Mouse (Mus musculus): Measurements from ENCODE around the gene Pik3r3. TPM values are rescaled to one million over a fixed set of nuclear protein-coding genes. Genes with fewer than 3 reads are reported as not detected.
A peak's percentile ranks its signal among the peaks of the same experiment; 100 is the strongest.

Gene Pik3r3
- total and polyA plus RNA-seq, 3 experiments = 0.42 to 2.2 (median 1.9) TPM

DNA sequence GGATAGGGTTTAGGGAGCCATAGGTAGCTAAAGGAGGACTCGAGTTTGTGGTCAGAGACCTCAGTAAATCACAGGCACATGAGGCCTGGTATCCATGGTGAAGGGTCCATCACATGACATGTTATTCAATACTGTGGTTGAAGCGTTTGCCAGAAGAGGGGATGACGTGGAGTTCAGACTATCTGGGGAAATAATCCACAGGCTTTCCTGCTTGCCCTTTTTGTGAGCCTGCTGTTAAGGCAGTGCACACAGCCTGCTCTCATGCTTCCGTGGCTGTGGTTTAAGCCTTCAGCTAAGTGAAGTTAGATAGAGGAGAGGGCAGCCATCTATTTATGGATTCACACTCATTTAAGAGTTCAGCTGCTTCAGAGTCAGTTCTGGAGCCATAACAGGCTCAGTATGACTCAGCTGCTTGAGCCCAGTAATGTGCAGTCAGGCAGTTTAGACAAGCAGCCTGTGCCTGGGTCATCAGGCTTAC lies 79.5 kb downstream of the Pik3r3 start (continued):
- no peak; the same call in 1 of the 2 replicates for TF ChIP-seq RCOR1 (conservative IDR thresholded peaks at IDR 0.05; ENCODE audit: low read depth, low read length)
- TF ChIP-seq MEF2A (IDR thresholded peaks at IDR 0.05; ENCODE audit: borderline replicate concordance, low read depth, low read length) = peak; percentile 99
- TF ChIP-seq BHLHE40 (IDR thresholded peaks at IDR 0.05; ENCODE audit: low read depth, low read length) = peak; percentile 88
- peak; percentile 44 for TF ChIP-seq POLR2A (IDR thresholded peaks at IDR 0.05; ENCODE audit: low read depth, low read length)
- no peak for TF ChIP-seq POLR2AphosphoS2 (IDR thresholded peaks at IDR 0.05; ENCODE audit: low read depth, low read length)
- no peak for TF ChIP-seq KAT2A (IDR thresholded peaks at IDR 0.05; ENCODE audit: insufficient replicate concordance, low read length)
- peak; percentile 89 for TF ChIP-seq TCF12 (IDR thresholded peaks at IDR 0.05; ENCODE audit: low read depth, low read length)
- TF ChIP-seq HCFC1 (IDR thresholded peaks at IDR 0.05; ENCODE audit: low read depth, low read length) = no peak; the same call in 1 of the 2 replicates
- TF ChIP-seq RAD21 (IDR thresholded peaks at IDR 0.05; ENCODE audit: low read depth, low read length) = no peak; the same call in 1 of the 2 replicates
- TF ChIP-seq IRF4 (IDR thresholded peaks at IDR 0.05; ENCODE audit: low read depth, low read length) = peak; percentile 99
- peak; percentile 73 for TF ChIP-seq MAFK (IDR thresholded peaks at IDR 0.05; ENCODE audit: insufficient replicate concordance, low read length)
- peak; percentile 40; the same call in 1 of the 2 replicates for TF ChIP-seq TBP (conservative IDR thresholded peaks at IDR 0.05; ENCODE audit: low read depth, low read length)
- peak; percentile 80 for TF ChIP-seq MAX (IDR thresholded peaks at IDR 0.05; ENCODE audit: low read length)
- TF ChIP-seq NRF1 (IDR thresholded peaks at IDR 0.05; ENCODE audit: low read depth, low read length) = no peak
- peak; percentile 58 for TF ChIP-seq SIN3A (IDR thresholded peaks at IDR 0.05; ENCODE audit: low read length)
- peak; percentile 98 for TF ChIP-seq JUND (conservative IDR thresholded peaks at IDR 0.05; ENCODE audit: low read depth, low read length)
- no peak for TF ChIP-seq E2F4 (IDR thresholded peaks at IDR 0.05; ENCODE audit: insufficient replicate concordance, low read depth, low read length)
- TF ChIP-seq MAZ (IDR thresholded peaks at IDR 0.05; ENCODE audit: low read depth, low read length) = no peak
- TF ChIP-seq EP300 (IDR thresholded peaks at IDR 0.05; ENCODE audit: low read length) = peak; percentile 97

DNA sequence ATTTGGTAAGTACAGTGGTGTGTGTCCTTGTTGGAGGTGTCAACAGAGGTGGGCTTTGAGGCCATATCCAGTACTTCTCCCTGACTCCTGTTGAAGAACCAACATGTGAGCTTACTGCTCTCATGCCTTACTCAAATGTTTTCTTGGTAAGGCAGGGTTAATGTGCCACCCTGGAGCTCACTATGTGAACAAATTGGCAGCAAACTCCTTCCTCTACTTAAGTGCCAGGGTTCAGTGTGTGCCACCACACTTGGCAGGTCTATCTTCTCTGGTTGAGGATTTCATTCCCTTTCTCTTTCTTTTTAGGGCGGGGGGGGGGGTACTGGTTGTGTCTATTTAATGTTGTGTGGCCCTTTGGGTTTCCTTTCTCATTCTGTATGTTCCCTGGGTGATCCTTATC lies 83.1 kb downstream of the Pik3r3 start:
- Histone ChIP-seq H3K4me3 (replicated peaks in 1 of 3; ENCODE audit: low read depth in 2 of 3, low read length in 2 of 3, poor library complexity in 1 of 3) (no peak overlapping the region), H3K27ac (ENCODE audit: insufficient read depth, low read depth) (no peak overlapping the region), H3K27me3 (replicated peaks) (no peaks in the 10 kb centered on the region), H3K36me3 (replicated peaks in 1 of 2; ENCODE audit: control insufficient read depth in 1 of 2, insufficient read depth in 1 of 2, low read length in 1 of 2) (peaks cover 20 to 34% of the 10 kb centered on the region in 2 experiments), H3K79me2 (replicated peaks; ENCODE audit: control insufficient read depth, extremely low read depth, insufficient read depth, poor library complexity, severe bottlenecking) (no peaks in the 10 kb centered on the region), H3K9ac (ENCODE audit: insufficient read depth, low read depth) (no peak overlapping the region), H3K9me3 (replicated peaks; ENCODE audit: low read length) (no peaks in the 10 kb centered on the region), H3K4me2 (ENCODE audit: insufficient read depth, low read depth, poor library complexity, severe bottlenecking) (no peak overlapping the region), H3K4me1 (ENCODE audit: control insufficient read depth in 1 of 2, insufficient read depth in 2 of 2) (peaks cover 9 to 35% of the 10 kb centered on the region in 2 experiments)
- dilution Hi-C loops (cut with MboI; ENCODE audit: extremely low pct_ligation_motif_present, extremely low pct_unique_long_range_greater_than_20kb, low sequenced_read_pairs) (no loop called here), in situ Hi-C loops (cut with MboI; ENCODE audit: low pct_ligation_motif_present, low pct_unique_long_range_greater_than_20kb, low sequenced_read_pairs) (no loop called here)
- DNase-seq (ENCODE audit: extremely low read depth) = no peak
- TF ChIP-seq ZNF384 (IDR thresholded peaks at IDR 0.05; ENCODE audit: low read depth, low read length) = no peak
- TF ChIP-seq CHD1 (IDR thresholded peaks at IDR 0.05; ENCODE audit: low read depth, low read length) = no peak
- no peak for TF ChIP-seq SIN3A (IDR thresholded peaks at IDR 0.05; ENCODE audit: low read length)
- TF ChIP-seq USF2 (conservative IDR thresholded peaks at IDR 0.05; ENCODE audit: low read depth, low read length) = no peak
- no peak for TF ChIP-seq MXI1 (IDR thresholded peaks at IDR 0.05; ENCODE audit: low read depth, low read length)
- no peak for TF ChIP-seq ZC3H11A (IDR thresholded peaks at IDR 0.05; ENCODE audit: low read depth, low read length)
- TF ChIP-seq TBP (conservative IDR thresholded peaks at IDR 0.05; ENCODE audit: low read depth, low read length) = no peak
- TF ChIP-seq MAX (IDR thresholded peaks at IDR 0.05; ENCODE audit: low read length) = no peak
- no peak for TF ChIP-seq POLR2AphosphoS2 (IDR thresholded peaks at IDR 0.05; ENCODE audit: low read depth, low read length)
- no peak for TF ChIP-seq GABPA (IDR thresholded peaks at IDR 0.05; ENCODE audit: insufficient replicate concordance, low read depth, low read length)
- TF ChIP-seq ZKSCAN1 (IDR thresholded peaks at IDR 0.05; ENCODE audit: borderline replicate concordance, low read depth, low read length) = no peak
- TF ChIP-seq TCF12 (IDR thresholded peaks at IDR 0.05; ENCODE audit: low read depth, low read length) = no peak
- TF ChIP-seq CHD2 (IDR thresholded peaks at IDR 0.05; ENCODE audit: low read length) = no peak
